Mouse (Mus musculus): ENCODE measurements around the gene Iah1. TPM values are rescaled to one million over a fixed set of nuclear protein-coding genes. Genes with fewer than 3 reads are reported as not detected.

The Iah1 gene
- total RNA-seq, 1 experiment from 2014 or later: 70.2 TPM

DNA sequence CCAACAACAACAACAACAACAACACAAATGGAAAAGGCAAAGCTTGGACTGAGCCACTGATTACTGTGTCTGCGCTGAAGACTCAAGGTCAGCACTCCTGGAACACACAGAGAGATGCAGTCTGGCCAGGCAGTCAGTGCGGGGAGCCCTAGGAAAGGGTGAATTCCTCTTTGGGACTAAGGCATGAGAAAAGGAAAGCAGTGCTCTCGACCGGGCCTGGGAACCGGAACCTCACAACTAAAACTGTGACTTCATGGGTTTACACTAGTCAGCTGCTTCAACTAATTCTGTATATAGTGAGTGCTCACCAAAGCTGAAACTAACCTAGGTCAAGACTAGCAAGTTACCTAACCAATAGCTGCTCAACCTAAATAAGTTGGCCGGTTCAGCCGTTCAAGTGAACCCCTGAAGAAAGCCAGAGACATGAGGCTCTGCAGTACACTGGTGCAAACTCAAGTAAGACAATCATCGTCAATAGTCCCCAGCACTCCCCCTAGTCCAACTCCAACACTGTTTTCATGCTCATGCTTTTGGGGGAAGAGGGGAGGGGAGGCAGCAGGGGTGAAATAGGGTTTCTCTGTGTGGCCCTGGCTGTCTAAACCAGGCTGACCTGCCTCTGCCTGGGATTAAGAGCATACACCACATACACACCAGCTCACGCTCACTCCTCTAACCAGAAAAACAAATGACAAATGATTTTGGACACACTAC, 52.3 kb downstream of the Iah1 start:
- peak; percentile 25 for DNase-seq

DNA sequence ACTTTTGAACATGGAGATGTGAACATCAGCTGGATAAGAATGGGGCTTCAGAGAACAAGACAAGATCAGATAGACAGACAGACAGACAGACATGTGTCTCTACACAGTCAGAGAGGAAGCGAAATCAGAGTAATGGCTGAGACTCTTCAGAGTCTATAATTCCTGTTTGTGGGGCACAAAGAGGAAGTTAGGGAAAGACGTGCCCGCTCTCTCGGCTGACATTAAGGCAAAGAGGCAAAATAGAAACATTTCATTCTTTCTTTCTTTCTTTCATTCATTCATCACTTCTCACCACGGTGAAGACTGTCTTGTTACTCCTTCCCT, 52.9 kb downstream of the Iah1 start:
- no peak for DNase-seq

DNA sequence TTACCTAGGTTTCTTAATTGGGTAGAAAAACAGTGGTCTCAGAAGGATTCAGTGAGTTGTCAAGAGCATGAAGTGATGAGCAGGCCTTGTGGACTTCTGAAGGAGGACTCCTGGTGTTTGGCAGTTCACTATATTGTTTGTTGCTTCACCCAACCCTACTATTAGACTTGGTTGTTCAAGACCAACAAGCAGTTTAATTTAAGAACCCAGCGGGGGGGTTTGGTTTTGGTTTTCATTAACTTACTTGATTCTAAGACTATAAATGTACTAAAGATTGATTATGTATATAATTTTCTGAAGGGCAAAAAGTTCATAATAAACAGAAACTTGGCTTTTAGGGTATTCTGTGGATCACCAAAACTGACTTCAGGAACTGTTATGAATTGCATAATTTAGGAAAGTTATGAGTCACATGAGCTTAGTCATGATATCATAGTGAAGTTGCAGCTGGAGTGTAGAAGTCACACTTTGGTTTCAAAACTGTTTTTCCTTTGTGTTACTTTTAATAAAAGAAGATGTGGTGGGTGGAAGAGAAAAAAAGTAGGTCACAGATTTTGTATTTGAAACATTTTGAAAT, 53.9 kb downstream of the Iah1 start:
- DNase-seq: no peak

DNA sequence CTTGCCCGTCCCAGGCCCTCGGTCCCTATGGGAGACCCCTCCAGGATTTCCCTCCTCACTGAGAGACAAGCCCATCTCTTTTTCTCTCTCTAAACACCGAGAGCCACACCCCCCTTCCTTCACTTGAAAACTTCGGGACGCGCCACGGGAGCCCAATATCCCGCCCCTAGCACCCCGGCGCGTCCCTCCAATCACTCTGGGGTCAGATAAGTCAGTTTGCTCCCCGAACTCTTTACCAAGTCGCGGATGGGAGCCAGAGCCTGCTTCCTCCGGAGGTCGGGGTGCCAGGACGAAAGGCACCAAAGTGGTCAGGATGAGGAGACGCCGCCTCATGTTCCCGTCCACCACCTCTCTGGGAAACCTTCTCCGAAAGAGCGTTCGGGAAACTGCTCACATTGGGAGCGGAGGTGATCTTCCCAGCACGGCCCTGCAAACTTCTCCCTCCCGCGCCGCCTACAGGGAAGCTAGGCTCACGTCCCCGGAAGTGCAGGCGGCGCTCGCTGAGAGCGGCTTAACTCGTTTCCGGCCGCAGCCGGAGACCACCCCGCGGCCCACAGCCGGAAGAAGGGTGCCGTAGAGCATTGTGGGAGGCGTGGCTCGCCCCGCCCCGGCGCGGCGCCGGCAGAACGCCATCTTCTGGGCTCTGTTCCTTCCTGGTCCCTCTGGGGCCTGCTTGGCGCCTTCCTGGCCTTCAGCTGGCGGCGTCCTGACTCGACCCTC, 57.1 kb downstream of the Iah1 start, which contains the start of gene Adam17:
Gene Adam17 (minus strand): TSS at position 533 of the 720 bp plus-strand sequence.
- peak; percentile 95 for DNase-seq

Other genes starting within 250 kb of the Iah1 start
- gene Cpsf3, start 31.0 kb upstream of the Iah1 start, total RNA-seq (2021): 69.8 and 82.3 TPM in 2 replicates
- gene Itgb1bp1, start 30.1 kb upstream of the Iah1 start, total RNA-seq (2021): 89.2 and 102 TPM in 2 replicates
- 45.7 and 60.9 TPM in 2 replicates for gene Adam17, start 57.2 kb downstream of the Iah1 start, total RNA-seq (2021)
- 261 and 294 TPM in 2 replicates for gene Ywhaq, start 101.2 kb downstream of the Iah1 start, total RNA-seq (2021)